Mouse (Mus musculus) embryonic facial prominence, embryonic 14.5 days (tissue): ENCODE measurements around the gene Ppp2r2c. TPM values are rescaled to one million over a fixed set of nuclear protein-coding genes. Genes with fewer than 3 reads are reported as not detected.

Source experiments
- ATAC-seq: fragments of 200-750 bp; cut with Nextera tagmentation; 2 replicates; pipeline ENCODE4 v1.8.0; 2017; ENCODE audit warnings: low read depth, moderate number of reproducible peaks, moderate TSS enrichment
- DNase-seq: peaks from one replicate; pipeline ENCODE4 v3.0.0-alpha.2; 2015; ENCODE audit warnings: low spot score
- H3K27ac ChIP-seq: fragments of 300-500 bp; sonication (generic); replicated peaks from 2 replicates; pipeline ENCODE4 v1.5.1; 2014; ENCODE audit warnings: low read depth, mild to moderate bottlenecking, low read length, moderate library complexity
- H3K27me3 ChIP-seq: fragments of 300-500 bp; sonication (generic); replicated peaks from 2 replicates; pipeline ENCODE4 v1.6.1; 2014; ENCODE audit warnings: low read length; ENCODE audit not compliant: control insufficient read depth, insufficient read depth
- H3K36me3 ChIP-seq: fragments of 300-500 bp; sonication (generic); 2 replicates; pipeline ENCODE4 v1.6.1; 2014; ENCODE audit warnings: low read length, mixed read lengths; ENCODE audit not compliant: control insufficient read depth, insufficient read depth
- H3K4me1 ChIP-seq: fragments of 300-500 bp; sonication (generic); 2 replicates; pipeline ENCODE4 v1.6.1; 2014; ENCODE audit warnings: antibody characterized with exemption, low read length; ENCODE audit not compliant: control insufficient read depth, insufficient read depth
- H3K4me2 ChIP-seq: fragments of 300-500 bp; sonication (generic); 2 replicates; pipeline ENCODE4 v1.6.1; 2014; ENCODE audit warnings: low read depth, mild to moderate bottlenecking, low read length, moderate library complexity, mixed read lengths
- H3K4me3 ChIP-seq: fragments of 300-500 bp; sonication (generic); 2 replicates; pipeline ENCODE4 v1.5.1; 2014; ENCODE audit warnings: low read depth, mild to moderate bottlenecking, low read length
- H3K9ac ChIP-seq: fragments of 300-500 bp; sonication (generic); 2 replicates; pipeline ENCODE4 v1.6.1; 2014; ENCODE audit warnings: low read depth, mild to moderate bottlenecking, low read length, moderate library complexity, mixed read lengths
- H3K9me3 ChIP-seq: fragments of 300-500 bp; sonication (generic); 2 replicates; pipeline ENCODE4 v1.6.1; 2016; ENCODE audit warnings: low read length; ENCODE audit not compliant: control insufficient read depth
- WGBS: fragments of 180-500 bp; shearing (Covaris S2); extraction: QIAGEN DNeasy Blood & Tissue Kit; methylation state at CpG from one replicate; pipeline ENCODE4 v1.1.7; 2014; 5-methylcytosine and 5-hydroxymethylcytosine counted together
- polyA plus RNA-seq: library from polyadenylated mRNA; unstranded; fragments of >200 nt; fragmentation: Nextera tagmentation; extraction: Ambion mirVana; gene quantifications from 2 replicates; pipeline ENCODE4 v1.2.1, GENCODE M21; 2014

The Ppp2r2c gene
- polyA plus RNA-seq, 1 experiment from 2014 or later = 3.1 TPM

DNA sequence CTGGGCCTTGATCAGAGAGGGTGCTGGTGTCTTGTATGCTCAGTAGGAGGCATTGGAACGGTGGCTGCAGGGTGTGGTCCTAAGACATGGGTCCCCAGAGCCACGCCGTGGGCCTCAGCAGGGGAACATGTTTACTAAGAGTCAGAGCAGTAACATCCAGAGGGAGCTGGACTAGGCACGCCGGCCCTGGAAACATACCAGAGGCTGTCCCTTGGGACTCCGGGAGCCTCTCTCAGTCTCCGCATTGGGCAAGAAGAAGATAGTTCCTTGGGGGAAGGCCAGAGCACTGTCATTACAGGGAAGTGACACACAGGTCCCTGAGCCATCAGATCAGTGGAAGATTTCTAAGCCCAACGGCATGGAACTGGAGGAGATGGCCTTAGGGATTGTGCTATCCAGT is 36.9 kb downstream of the Ppp2r2c start:
- 62% methylated on average over 6 of the region's 8 CpGs for WGBS
- ATAC-seq = 0 out of 2 replicates have a peak, but pooled peaks have one; percentile 31

DNA sequence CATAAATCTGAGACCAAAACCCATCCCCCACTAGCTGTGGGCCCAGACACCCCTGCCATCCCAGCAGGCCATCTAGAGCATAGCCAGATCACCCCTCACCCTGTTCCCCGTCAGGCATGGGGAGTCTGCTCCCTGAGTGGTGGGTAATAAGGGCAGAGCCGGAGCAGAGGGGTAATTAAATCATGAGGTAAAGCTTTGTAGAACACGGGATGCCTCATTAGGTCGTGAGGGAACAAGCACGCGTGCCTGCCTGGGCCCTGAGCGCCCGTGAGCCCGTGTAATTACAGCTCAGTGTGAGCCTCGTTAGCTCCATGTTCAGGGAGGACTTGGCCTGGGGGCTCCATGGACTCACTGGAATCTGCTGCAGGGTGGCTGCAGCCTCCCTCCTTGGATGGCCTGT is 39.4 kb downstream of the Ppp2r2c start:
- DNase-seq = no peak
- 38% methylated on average over 10 of the region's 10 CpGs for WGBS
- no peaks in the 10 kb centered on the region for H3K4me1 ChIP-seq
- no peaks in the 10 kb centered on the region for H3K27me3 ChIP-seq
- H3K36me3 ChIP-seq = no peaks in the 10 kb centered on the region
- no peak overlapping the region for H3K27ac ChIP-seq
- no peak overlapping the region for H3K4me3 ChIP-seq
- H3K4me2 ChIP-seq = no peak overlapping the region
- H3K9me3 ChIP-seq = no peaks in the 10 kb centered on the region
- peak; percentile 34; the same call in 1 of the 2 replicates for ATAC-seq
- no peak overlapping the region for H3K9ac ChIP-seq

More for the DNA sequence above, 36.9 kb downstream of the Ppp2r2c start:
- H3K27me3 ChIP-seq = no peaks in the 10 kb centered on the region
- no peak overlapping the region for H3K4me2 ChIP-seq
- no peaks in the 10 kb centered on the region for H3K36me3 ChIP-seq
- H3K4me1 ChIP-seq = no peaks in the 10 kb centered on the region
- DNase-seq = no peak
- H3K9ac ChIP-seq = no peak overlapping the region
- no peak overlapping the region for H3K27ac ChIP-seq
- H3K4me3 ChIP-seq = no peak overlapping the region
- no peaks in the 10 kb centered on the region for H3K9me3 ChIP-seq

DNA sequence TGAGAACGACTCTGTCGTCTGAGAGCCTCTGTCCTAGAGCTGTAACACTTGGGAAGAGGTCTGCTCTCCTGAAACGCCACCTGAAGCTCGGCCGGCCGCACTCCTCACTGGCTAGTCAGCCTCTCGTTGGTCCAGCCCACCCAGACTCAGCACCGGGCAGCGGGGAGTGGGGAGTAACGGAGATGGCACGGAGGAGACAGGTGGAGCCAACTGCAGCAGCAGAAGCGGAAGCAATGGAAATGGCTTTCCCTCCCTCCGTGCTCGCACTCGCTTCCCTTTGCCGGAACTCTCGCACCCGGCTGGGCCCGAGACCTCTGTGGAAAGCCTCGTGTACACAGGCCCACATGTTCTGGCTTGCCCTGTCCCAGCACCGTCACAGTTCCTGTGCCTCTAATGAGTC is 41.2 kb downstream of the Ppp2r2c start:
- Histone ChIP-seq H3K4me1 (no peaks in the 10 kb centered on the region), H3K27ac (no peak overlapping the region), H3K4me2 (no peak overlapping the region), H3K4me3 (no peak overlapping the region), H3K9me3 (no peaks in the 10 kb centered on the region), H3K9ac (no peak overlapping the region), H3K36me3 (no peaks in the 10 kb centered on the region), H3K27me3 (no peaks in the 10 kb centered on the region)
- ATAC-seq (no peak), DNase-seq (no peak)
- WGBS = 78% methylated on average over 20 of the region's 21 CpGs

DNA sequence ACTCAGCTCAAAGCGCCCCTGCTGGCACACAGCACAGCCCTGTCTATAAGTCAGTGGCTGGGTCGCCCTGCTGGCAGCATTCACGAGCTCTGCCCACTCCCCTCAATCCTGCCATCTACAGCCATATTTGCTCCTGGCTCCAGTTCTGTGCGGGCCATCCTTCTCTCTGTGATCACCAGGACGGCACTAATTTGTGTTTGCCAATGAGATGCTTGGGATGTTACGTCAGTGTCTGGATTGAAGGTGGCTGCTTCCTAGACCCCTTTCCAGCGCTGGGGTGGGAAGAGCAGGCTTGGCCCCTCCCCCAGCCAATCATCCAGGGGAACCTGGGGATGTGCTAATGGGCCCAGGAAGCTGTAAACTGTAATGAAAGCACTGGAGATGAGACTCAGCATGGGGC is 42.7 kb downstream of the Ppp2r2c start:
- DNase-seq (no peak), ATAC-seq (peak; percentile 17; the same call in 1 of the 2 replicates)
- Histone ChIP-seq H3K9me3 (no peaks in the 10 kb centered on the region), H3K27me3 (no peaks in the 10 kb centered on the region), H3K9ac (no peak overlapping the region), H3K27ac (no peak overlapping the region), H3K36me3 (no peaks in the 10 kb centered on the region), H3K4me2 (no peak overlapping the region), H3K4me3 (no peak overlapping the region), H3K4me1 (no peaks in the 10 kb centered on the region)
- WGBS = 37% methylated on average over 7 of the region's 7 CpGs

DNA sequence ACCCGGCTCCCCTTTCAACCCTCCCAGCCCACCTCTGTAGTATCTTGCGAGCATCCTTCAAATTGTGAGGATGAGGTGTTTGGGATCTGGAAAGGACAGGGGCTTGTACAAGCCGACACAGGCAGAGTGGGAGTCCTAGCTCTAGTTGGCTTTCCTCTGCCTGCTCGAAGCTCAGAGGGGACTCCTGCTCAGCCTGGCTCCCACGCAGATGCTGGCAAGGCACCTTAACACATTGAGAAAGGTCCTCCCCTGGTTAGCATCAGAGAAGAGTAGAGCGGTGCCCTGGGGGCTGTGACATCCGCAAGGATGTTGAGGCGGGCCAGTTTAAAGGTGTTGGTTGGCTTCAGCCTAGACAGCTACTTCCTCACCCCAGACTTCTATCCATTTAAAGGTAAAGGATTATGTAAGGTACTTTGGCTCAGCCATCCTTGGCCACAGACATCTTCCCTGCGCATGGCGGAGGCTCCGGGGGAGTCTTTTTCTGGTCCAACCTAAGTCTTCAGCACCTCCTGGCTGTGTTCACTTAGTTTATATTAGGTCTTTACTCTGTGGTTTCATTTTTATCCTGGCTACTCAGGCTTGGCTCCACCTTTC is 43.5 kb downstream of the Ppp2r2c start:
- Histone ChIP-seq H3K4me1 (no peaks in the 10 kb centered on the region), H3K4me2 (no peak overlapping the region), H3K36me3 (no peaks in the 10 kb centered on the region), H3K9ac (no peak overlapping the region), H3K9me3 (no peaks in the 10 kb centered on the region), H3K27me3 (no peaks in the 10 kb centered on the region), H3K4me3 (no peak overlapping the region), H3K27ac (no peak overlapping the region)
- ATAC-seq = no peak
- 69% methylated on average over 11 of the region's 11 CpGs for WGBS
- DNase-seq = no peak

DNA sequence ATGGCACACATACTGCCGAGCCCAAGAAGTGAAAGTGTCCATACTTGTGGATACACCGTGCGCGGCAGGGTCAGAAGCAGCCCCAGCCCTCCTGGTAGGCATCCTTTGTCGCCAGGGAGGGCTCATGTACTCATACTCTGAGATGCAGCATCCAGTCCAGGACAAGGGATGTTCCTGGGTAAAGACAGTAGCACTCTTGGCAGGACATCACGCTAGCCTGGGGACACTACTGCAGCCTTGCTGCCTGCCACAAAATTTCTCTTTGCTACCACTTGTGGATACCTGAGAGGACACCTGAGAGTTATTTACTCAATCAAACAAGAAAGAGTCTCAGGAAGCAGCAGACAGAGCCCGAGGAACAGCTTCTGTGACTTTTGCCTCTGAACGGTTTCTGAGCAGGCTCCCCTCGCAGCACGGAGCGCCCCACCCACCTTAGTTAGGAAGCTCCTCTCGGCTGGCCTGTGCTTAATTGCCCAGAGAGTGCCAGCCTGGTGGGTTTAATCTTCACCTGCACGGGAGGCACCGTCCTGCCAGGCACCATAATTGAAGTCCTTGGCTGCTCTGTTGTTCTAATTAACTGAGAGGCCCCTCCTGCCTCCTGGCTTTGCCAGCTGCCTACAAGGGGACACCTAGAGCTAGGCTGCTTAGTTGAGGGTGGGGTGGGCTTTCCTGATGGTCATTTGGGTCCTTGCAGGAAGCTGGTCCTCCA is 44.4 kb downstream of the Ppp2r2c start:
- 66% methylated on average over 14 of the region's 14 CpGs for WGBS
- Histone ChIP-seq H3K4me3 (no peak overlapping the region), H3K36me3 (no peaks in the 10 kb centered on the region), H3K4me1 (no peaks in the 10 kb centered on the region), H3K27me3 (no peaks in the 10 kb centered on the region), H3K9me3 (no peaks in the 10 kb centered on the region), H3K27ac (no peak overlapping the region), H3K4me2 (no peak overlapping the region), H3K9ac (no peak overlapping the region)
- DNase-seq (no peak), ATAC-seq (no peak)

DNA sequence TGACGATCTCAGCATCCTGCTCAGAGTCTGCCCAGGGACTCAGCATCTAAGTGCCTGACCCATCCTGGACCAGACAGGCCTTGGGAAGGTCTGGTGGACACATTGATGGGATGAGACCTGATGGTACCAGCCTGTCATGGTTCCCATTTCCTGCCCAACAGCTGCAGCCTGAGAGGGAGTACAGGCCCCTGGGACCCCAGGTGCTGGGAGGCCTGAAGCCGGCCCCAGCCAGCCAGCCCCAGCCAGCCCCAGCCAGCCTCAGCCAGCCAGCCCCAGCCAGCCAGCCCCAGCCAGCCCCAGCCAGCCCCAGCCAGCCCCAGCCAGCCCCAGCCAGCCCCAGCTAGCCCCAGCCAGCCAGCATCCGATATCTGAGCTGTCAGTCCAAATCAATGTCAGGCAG is 46.9 kb downstream of the Ppp2r2c start:
- no peak overlapping the region for H3K27ac ChIP-seq
- no peak for ATAC-seq
- H3K36me3 ChIP-seq = no peaks in the 10 kb centered on the region
- H3K9me3 ChIP-seq = no peaks in the 10 kb centered on the region
- H3K4me3 ChIP-seq = no peak overlapping the region
- H3K4me1 ChIP-seq = no peaks in the 10 kb centered on the region
- no peak for DNase-seq
- no peak overlapping the region for H3K9ac ChIP-seq
- WGBS = 44% methylated on average over 2 of the region's 3 CpGs
- no peaks in the 10 kb centered on the region for H3K27me3 ChIP-seq
- H3K4me2 ChIP-seq = no peak overlapping the region

DNA sequence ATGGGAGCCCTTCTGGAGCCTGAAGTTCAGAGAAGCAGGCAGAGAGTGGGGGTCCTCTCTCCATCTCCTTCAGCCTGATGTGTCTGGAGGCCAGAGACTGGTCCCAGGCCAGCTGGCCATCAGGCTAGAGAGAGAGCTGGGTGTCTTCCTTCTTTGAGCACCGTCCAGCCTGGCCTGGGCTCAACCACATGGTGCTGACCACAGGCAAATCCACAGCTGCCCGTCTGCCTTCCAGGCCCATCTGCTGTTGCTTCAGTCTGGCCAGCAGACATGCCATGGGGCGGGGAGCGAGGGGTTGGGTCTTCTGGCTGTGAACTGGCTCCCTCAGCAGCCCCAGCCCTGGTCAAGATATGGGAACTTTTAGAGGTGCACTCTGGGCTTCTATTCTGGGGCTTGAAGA is 48.3 kb downstream of the Ppp2r2c start:
- H3K27me3 ChIP-seq = no peaks in the 10 kb centered on the region
- H3K36me3 ChIP-seq = no peaks in the 10 kb centered on the region
- 85% methylated on average over 4 of the region's 4 CpGs for whole genome bisulfite sequencing
- no peak overlapping the region for H3K4me3 ChIP-seq
- ATAC-seq (no peak), DNase-seq (no peak)
- H3K27ac ChIP-seq = no peak overlapping the region
- H3K9ac ChIP-seq = no peak overlapping the region
- H3K4me1 ChIP-seq = no peaks in the 10 kb centered on the region
- H3K9me3 ChIP-seq = no peaks in the 10 kb centered on the region
- no peak overlapping the region for H3K4me2 ChIP-seq

DNA sequence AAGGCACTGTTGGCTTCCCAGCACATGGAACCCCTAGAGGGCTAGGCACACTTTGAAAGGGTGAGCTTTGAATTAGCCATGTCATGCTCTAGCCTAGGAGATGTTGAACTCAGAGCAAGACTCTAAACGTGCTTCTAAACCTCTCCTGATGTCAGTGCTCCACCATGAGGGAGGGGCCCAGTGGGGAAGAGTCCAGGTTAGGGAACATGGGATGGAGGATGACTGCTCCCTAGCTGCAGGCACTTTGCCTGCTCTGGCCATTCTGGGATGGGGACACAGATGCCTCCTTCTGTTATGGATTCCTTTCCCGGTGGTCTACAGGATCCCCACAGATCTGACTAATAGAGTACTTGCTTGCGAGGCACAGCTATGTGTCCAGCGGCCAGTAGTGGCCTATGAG is 48.9 kb downstream of the Ppp2r2c start:
- Histone ChIP-seq H3K4me3 (no peak overlapping the region), H3K36me3 (no peaks in the 10 kb centered on the region), H3K9ac (no peak overlapping the region), H3K9me3 (no peaks in the 10 kb centered on the region), H3K27ac (no peak overlapping the region), H3K27me3 (no peaks in the 10 kb centered on the region), H3K4me2 (no peak overlapping the region), H3K4me1 (no peaks in the 10 kb centered on the region)
- DNase-seq (no peak), ATAC-seq (no peak)
- WGBS = 62% methylated on average over 3 of the region's 4 CpGs
